Mouse (Mus musculus): ENCODE results near the gene Ankar. TPM values are rescaled to one million over a fixed set of nuclear protein-coding genes. Genes with fewer than 3 reads are reported as not detected.

Ankar gene
- polyA plus RNA-seq, 1 experiment: not detected

DNA sequence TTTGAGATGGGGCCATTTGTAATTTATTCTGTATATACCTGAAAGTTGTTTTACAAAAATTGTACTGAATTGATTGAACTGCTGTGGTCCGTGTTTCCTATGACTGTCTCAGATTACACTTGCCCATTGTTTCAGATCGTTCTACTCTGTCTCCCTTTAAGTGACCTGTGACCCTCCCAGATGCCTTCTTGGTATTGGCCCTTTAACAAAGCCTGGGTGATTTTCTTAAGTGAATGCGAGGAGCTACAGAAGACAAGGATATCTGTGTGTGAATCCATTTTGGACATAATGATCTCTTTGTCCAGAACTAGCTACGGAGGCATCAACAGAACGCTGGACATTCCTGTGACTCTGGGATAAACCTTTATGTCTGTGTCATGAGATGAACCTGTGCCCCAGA lies 65.2 kb downstream of the Ankar start:
- no peak for DNase-seq
- no peak for TF ChIP-seq POLR2A (IDR thresholded peaks at IDR 0.05; ENCODE audit: borderline replicate concordance, extremely low read depth, low read depth, low read length)
- TF ChIP-seq CTCF (IDR thresholded peaks at IDR 0.05; ENCODE audit: insufficient read depth, low read length): no peak
- 56% methylated on average over 5 of the region's 5 CpGs for WGBS
- H3K4me1 ChIP-seq (ENCODE audit: control insufficient read depth, insufficient read depth, low read length): no peaks in the 10 kb centered on the region
- no peak overlapping the region for H3K4me3 ChIP-seq (replicated peaks; ENCODE audit: extremely low read depth, low read depth, low read length)

DNA sequence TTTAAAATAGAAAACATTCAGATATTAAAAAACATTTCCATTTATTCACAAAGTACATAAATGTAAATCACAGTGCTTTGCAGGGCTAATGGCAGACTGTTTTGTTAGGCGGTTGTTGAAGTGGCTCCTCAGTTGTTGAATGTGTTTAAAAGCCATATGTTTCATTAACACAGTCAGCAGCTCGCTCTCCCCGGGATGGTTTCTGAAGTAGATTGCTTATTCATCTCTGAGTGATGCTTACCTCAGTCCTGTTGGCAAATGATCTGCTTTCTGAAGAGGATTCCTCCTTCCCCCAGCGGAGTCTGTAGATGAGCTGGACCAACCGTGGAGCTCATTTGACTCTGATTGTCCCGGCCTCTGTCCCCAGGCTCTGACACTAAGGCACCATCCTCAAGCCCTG lies 88.2 kb downstream of the Ankar start:
- TF ChIP-seq POLR2A (IDR thresholded peaks at IDR 0.05; ENCODE audit: borderline replicate concordance, extremely low read depth, low read depth, low read length) (no peak), CTCF (IDR thresholded peaks at IDR 0.05; ENCODE audit: insufficient read depth, low read length) (no peak)
- no peak for DNase-seq
- no peaks in the 10 kb centered on the region for H3K4me1 ChIP-seq (ENCODE audit: control insufficient read depth, insufficient read depth, low read length)
- 88% methylated on average over 6 of the region's 6 CpGs for WGBS
- no peak overlapping the region for H3K4me3 ChIP-seq (replicated peaks; ENCODE audit: extremely low read depth, low read depth, low read length)

DNA sequence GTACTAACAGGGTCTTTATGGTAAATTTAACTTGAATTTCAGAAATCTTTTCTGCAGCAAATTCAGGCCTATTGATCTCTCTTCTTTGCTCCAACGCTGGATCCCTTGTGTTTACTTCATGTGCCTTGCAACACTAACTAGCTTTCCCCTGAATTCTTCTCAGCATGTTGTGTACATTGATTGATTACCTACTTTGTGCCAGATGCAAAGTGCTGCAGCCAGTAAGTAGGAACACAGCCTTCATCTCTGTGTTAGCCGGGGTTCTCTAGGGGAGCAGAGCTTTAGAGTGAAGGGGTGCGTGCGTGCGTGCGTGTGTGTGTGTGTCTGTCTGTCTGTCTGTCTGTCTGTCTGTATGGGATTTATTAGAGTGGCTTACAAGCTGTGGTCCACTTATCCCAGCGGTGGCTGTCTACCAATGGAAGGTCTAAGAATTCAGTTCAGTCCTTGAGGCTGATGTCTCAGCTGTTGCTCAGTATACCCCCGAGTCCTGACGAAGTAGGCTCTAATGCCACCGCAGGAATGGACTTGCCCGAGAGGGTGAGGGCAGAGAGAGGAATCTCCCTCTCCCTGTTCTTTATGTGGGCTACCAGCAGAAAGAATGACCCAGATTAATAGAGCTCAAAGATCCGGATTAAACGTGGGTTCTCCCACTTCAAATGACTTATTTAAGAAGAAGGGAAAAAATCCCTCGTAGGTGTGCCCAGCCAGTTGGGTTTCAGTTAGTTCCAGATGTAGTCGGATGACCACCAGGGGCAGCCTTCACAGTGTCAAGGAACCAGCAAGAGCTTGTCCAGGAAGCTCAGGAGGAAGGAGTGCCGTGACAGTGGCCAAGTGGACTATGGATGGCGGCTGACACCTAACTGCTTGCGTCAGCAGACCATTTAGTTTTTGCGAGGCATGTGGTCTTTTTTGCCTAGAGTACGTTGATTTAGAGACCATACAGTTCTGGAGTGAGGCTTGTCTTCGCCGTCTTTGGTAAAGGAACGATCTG lies 90.2 kb downstream of the Ankar start:
- 85% methylated on average over 23 of the region's 23 CpGs for WGBS
- Histone ChIP-seq H3K4me3 (replicated peaks; ENCODE audit: extremely low read depth, low read depth, low read length) (no peak overlapping the region), H3K4me1 (ENCODE audit: control insufficient read depth, insufficient read depth, low read length) (no peaks in the 10 kb centered on the region)
- no peak for TF ChIP-seq POLR2A (IDR thresholded peaks at IDR 0.05; ENCODE audit: borderline replicate concordance, extremely low read depth, low read depth, low read length)
- no peak for TF ChIP-seq CTCF (IDR thresholded peaks at IDR 0.05; ENCODE audit: insufficient read depth, low read length)
- DNase-seq: no peak

DNA sequence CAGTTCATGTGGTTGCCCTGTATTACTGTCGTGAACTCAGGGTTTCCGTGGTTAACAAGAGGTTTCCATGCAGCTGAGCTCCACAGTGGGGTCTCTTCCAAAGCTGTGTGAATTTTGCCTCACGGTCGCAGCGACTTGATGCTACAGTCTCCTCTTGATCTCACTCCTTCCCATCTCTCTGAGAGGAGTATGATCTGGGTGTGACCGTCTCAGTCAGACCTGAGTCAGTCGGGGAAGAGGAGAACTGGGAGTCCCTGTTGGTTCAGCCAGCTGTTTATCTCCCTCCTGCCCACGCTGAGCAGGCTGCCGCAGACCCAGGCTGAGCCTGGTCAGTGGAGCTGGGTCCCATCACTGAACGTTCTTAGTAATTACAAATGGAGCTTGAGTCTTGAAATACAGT lies 91.2 kb downstream of the Ankar start:
- Histone ChIP-seq H3K4me1 (ENCODE audit: control insufficient read depth, insufficient read depth, low read length) (no peaks in the 10 kb centered on the region), H3K4me3 (replicated peaks; ENCODE audit: extremely low read depth, low read depth, low read length) (no peak overlapping the region)
- TF ChIP-seq CTCF (IDR thresholded peaks at IDR 0.05; ENCODE audit: insufficient read depth, low read length): no peak
- TF ChIP-seq POLR2A (IDR thresholded peaks at IDR 0.05; ENCODE audit: borderline replicate concordance, extremely low read depth, low read depth, low read length): no peak
- no peak for DNase-seq
- 87% methylated on average over 10 of the region's 10 CpGs for WGBS

DNA sequence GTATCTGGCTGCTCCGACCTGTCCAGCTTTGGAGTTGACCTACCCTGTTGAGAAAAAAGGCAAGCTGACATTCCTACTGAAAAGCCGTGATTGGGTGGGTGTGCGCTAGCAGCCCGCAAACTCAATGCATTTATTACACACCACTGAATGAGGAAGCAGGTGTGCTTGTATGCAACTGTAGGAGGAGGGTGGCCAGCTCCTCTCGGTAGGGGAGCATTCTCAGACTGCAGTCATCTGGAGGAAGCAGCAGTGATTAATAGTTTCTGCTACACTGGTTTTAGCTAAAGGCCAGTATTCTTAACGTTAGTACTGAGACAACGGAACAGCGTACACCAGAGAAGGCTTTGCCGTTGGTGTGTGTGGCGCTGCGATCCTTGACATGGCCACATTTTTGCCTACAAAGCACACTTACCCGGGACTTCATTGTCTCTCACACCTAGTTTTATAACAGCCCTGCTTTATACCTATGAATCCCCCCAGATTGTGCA lies 94.1 kb downstream of the Ankar start:
- 87% methylated on average over 12 of the region's 12 CpGs for WGBS
- DNase-seq: no peak
- no peak overlapping the region for H3K4me3 ChIP-seq (replicated peaks; ENCODE audit: extremely low read depth, low read depth, low read length)
- H3K4me1 ChIP-seq (ENCODE audit: control insufficient read depth, insufficient read depth, low read length): no peaks in the 10 kb centered on the region
- TF ChIP-seq POLR2A (IDR thresholded peaks at IDR 0.05; ENCODE audit: borderline replicate concordance, extremely low read depth, low read depth, low read length): no peak
- TF ChIP-seq CTCF (IDR thresholded peaks at IDR 0.05; ENCODE audit: insufficient read depth, low read length): no peak

DNA sequence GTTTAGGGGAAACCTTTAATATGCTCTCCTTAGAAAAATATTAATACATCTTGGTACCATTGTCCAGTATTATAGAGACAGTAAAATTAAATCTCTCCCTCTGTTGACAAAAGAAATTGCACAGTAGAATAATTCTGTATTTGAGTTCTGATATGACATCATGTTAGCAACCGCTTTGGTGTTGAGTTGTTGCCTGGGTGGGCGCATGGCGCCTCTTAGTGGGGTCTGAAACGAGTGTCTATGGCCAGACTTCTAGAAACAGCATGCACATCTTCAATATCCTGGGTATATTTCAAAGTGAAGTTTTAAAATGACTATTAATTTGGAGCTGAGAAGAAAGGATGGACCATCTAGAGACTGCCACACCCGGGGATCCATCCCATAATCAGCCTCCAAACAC lies 97.6 kb downstream of the Ankar start:
- H3K4me3 ChIP-seq (replicated peaks; ENCODE audit: extremely low read depth, low read depth, low read length): no peak overlapping the region
- WGBS: 91% methylated on average over 5 of the region's 5 CpGs
- peaks cover 3% of the 10 kb centered on the region; the same call in 1 of the 2 replicates for H3K4me1 ChIP-seq (ENCODE audit: control insufficient read depth, insufficient read depth, low read length)
- TF ChIP-seq CTCF (IDR thresholded peaks at IDR 0.05; ENCODE audit: insufficient read depth, low read length): no peak
- no peak for TF ChIP-seq POLR2A (IDR thresholded peaks at IDR 0.05; ENCODE audit: borderline replicate concordance, extremely low read depth, low read depth, low read length)
- DNase-seq: no peak

DNA sequence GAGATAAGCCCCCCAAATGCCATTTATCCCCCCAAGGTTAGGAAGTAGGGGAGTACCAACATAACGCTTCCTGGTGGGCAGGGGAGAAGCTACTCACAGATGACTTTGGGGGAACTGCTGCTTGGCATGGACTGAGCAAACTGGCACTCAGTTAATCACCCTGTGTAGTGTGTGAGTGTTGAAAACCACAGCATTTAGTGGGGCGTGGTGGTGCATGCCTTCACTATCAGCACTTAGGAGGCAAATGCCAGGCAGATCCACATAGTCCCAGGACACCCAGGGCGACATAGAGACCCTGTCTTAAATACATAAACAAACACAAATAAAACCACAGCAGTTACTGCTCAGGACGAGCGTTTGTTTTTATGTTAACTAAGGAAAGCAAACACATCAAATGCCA lies 98.2 kb downstream of the Ankar start:
- DNase-seq: no peak
- WGBS: 65% methylated on average over 5 of the region's 5 CpGs
- Histone ChIP-seq H3K4me3 (replicated peaks; ENCODE audit: extremely low read depth, low read depth, low read length) (no peak overlapping the region), H3K4me1 (ENCODE audit: control insufficient read depth, insufficient read depth, low read length) (peaks cover 3% of the 10 kb centered on the region; the same call in 1 of the 2 replicates)
- no peak for TF ChIP-seq CTCF (IDR thresholded peaks at IDR 0.05; ENCODE audit: insufficient read depth, low read length)
- TF ChIP-seq POLR2A (IDR thresholded peaks at IDR 0.05; ENCODE audit: borderline replicate concordance, extremely low read depth, low read depth, low read length): no peak

DNA sequence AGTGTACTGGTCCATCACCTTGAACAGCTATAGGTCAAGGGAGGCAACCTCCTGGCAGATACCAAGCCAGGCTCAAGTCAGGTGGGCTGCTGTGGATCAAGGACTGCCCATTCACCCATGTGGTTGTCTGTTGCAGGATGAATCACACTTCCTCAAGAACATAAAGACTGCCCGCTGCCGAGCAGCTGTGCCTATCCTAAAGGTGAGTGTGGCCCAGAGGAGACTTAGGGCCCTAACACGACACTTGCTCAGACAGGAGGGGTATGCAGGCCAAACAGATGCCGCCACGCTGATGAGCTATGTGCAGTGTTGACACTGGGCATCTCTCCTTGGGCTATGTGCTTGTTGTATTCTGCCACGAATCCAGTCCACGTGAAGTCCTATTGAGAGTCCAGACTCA lies 99.1 kb downstream of the Ankar start:
- peaks cover 3% of the 10 kb centered on the region; the same call in 1 of the 2 replicates for H3K4me1 ChIP-seq (ENCODE audit: control insufficient read depth, insufficient read depth, low read length)
- 86% methylated on average over 7 of the region's 7 CpGs for WGBS
- H3K4me3 ChIP-seq (replicated peaks; ENCODE audit: extremely low read depth, low read depth, low read length): no peak overlapping the region
- no peak for DNase-seq
- TF ChIP-seq CTCF (IDR thresholded peaks at IDR 0.05; ENCODE audit: insufficient read depth, low read length): no peak
- TF ChIP-seq POLR2A (IDR thresholded peaks at IDR 0.05; ENCODE audit: borderline replicate concordance, extremely low read depth, low read depth, low read length): no peak

DNA sequence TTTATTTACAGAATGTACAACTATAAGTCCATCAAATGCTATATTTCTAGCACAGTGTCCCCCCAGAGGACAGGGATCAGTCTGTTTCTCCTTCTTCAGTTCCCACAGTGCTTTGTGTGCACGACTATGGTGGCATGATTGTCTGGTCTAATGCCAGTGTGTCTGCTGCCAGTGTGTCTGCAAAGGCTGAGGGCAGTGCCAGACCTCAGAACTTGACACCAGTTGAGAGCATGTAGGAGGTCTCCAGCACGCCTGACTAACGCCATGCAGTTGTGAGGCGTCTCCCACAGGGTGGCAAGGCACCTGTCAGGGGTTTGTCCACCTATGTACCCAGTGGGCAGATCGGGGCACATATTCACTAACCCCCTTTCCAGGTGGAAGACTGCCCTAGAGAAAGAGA lies 99.6 kb downstream of the Ankar start:
- DNase-seq: no peak
- no peak for TF ChIP-seq POLR2A (IDR thresholded peaks at IDR 0.05; ENCODE audit: borderline replicate concordance, extremely low read depth, low read depth, low read length)
- no peak for TF ChIP-seq CTCF (IDR thresholded peaks at IDR 0.05; ENCODE audit: insufficient read depth, low read length)
- peaks cover 3% of the 10 kb centered on the region; the same call in 1 of the 2 replicates for H3K4me1 ChIP-seq (ENCODE audit: control insufficient read depth, insufficient read depth, low read length)
- H3K4me3 ChIP-seq (replicated peaks; ENCODE audit: extremely low read depth, low read depth, low read length): no peak overlapping the region
- WGBS: 83% methylated on average over 5 of the region's 5 CpGs
